Mouse (Mus musculus) MN1 (cell line): ENCODE results near the gene Pink1.

Experiments used
- DNase-seq: peaks from one replicate; pipeline ENCODE4 v3.0.0-alpha.2; 2016; ENCODE audit warnings: low spot score

Pink1 gene

GRCm38 (mm10) chr4:138326077-138326695, at the start of gene Pink1:
Gene Pink1 (minus strand): TSS chr4:138326307.
- peak; percentile 91 for DNase-seq

- no peak for DNase-seq
Observed at GRCm38 (mm10) chr4:138375117-138375516, 49.0 kb upstream of the Pink1 start.

DNA sequence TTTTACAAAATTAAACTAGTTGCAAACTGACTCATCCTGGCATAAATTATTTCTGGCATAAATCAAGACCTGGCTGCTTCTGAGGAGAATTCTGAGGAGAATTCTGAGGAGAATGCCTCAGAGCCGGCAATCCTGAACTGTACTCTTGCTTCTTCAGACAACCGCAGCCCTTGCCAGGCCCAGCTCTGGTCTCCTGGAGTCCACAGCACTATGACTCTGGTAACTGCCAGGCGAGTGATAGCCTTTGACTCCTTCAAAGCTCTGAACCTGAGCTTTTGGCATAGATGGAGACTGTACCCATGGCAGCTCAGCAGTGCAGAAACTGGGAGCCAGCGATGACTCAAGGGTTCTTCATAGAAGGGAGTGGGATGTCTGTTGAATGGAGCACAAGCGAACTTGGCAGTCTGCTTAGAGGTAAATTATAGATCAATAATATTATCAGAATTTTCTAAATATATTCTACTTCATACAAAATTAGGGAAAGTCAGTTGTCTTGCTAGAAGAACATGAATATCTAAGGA, 44.9 kb upstream of the Pink1 start:
- no peak for DNase-seq

DNA sequence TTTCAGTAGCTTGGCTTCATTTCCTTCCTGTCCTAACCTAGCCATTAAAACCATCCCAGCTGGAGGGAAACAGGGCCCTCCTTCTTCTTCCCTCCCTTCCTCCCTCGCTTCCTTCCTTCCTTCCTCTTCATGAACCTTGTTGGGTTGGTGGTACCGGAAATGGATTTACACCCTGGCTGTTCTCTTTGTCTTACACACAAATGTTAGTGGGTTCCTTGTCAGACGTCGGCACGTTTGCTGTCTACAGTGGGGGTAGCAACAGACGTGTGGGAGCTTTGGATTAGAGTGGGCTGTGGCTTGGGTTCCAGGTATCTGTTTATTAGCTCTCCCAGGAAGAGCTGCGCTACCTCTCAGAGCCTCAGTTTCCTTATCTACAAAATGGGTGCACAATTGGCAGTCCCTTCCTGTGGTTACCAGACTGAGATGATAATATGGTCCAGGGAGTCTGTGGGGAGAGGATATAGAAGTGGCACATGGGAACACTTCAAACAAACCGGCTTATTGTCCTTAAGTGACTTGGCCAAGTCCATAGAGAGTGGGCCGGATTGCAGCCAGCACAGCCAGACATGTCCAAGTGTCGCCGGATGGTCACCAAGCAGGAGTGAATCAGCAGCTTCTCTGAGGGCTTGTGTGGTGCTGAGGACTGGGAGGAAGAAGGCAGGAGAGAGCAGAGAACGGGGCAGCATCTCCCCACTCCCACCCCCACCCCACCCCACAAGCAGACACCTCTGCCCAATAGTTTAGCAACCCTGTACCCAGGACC, 42.6 kb upstream of the Pink1 start:
- no peak for DNase-seq

- DNase-seq, result peak; percentile 95
Observed at GRCm38 (mm10) chr4:138367641-138368497, 41.8 kb upstream of the Pink1 start, which contains the start of gene Cda. Gene Cda (minus strand): TSS chr4:138367992.

DNA sequence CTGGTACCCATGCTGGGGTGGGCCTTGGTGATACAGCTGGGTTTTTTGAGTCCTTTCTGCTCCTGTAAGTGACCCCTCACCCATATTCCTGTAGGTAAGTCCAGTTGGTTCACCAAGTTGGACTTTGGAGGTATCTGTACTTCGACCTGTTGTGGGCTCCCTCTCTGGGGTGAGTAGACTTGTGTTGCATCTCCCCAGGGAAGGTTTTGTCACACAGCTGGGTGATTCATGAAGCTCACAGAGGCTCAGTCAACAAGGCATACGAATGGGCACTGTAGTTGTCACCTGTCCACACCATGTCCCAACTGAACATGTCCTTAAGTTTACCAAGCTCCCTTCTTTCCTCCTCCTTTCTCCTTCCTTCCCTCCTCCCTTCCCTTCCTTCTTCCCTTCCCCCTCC, 40.5 kb upstream of the Pink1 start:
- no peak for DNase-seq

DNA sequence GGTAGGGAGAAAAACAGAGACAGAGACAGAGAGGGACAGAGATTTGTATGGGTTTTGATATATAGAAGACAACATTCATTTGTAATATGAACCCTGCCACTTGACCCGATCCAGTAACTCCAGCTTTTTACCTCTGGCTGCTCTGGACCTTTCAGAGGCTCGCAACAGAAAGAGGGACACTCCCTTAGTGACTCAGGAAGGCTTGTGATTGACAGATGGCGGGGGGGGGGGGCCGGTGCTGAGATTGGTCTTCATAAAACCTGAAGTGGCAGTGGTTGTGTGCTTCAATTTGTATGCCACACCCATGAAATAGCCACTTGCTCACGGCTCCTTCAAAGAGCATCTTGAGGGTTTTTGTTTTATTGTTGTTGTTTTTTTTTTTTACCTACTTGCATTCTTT, 37.4 kb upstream of the Pink1 start:
- DNase-seq, result no peak

DNA sequence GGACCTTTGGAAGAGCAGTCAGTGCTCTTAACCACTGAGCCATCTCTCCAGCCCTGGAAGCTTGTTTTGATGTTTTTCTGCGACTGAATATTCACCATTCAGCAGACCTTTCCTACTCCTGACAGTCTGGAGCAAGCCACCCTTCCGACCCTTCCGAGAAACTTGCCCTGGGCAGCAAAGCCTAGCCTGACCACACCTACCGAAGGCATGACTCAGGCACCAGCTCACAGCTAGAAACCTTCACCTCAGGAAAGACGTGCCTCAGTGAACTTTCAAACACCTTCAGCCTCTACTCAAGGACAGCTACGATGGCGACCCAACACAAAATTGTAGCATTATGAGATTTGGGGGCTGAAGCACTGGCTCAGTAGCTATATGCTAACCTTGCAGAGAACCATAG, 36.8 kb upstream of the Pink1 start:
- no peak for DNase-seq

DNA sequence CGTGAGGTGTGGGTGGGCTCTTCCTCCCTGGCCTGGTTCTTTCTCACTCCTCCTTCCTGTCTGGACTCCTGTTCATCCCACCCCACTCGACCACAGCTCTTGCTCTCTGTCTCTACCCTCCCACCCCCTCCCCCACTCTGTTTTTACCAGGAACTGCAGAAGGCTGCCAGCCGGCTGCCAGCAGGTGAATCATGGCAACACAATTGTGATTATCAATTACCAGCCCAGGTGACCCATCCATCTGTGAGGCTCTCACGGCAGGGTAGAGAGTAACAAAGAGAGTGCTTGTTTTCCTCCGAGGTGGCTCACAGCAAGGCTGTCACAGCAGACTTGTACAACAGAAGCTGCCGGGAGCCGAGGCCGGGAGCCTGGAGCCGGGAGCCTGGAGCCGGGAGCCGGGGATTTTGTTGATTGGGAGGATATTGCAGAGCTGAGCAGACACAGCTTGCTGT, 35.3 kb upstream of the Pink1 start:
- peak; percentile 44 for DNase-seq

- DNase-seq, result no peak
Observed at GRCm38 (mm10) chr4:138358176-138358575, 32.1 kb upstream of the Pink1 start.

GRCm38 (mm10) chr4:138356551-138356950, 30.4 kb upstream of the Pink1 start:
- DNase-seq, result no peak

DNA sequence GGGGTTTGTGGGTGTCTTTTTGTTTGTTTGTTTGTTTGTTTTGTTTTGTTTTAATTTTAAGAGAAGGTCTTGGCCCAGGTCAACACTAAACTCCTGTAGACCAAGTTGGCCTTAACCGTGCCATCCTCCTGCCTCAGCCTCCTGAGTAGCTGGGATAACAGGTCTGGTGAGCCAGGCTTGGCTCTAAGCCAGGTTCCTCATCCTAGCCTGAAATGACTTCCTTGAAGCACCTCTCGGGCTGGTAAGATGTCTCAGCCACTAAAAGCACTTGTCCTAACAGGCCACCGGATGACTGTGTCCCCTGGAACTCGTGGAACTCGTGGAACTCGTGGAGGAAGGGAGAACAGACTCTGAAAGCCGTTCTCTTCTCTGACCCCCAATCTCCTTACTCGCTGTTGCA, 30.0 kb upstream of the Pink1 start:
- DNase-seq, result no peak

DNA sequence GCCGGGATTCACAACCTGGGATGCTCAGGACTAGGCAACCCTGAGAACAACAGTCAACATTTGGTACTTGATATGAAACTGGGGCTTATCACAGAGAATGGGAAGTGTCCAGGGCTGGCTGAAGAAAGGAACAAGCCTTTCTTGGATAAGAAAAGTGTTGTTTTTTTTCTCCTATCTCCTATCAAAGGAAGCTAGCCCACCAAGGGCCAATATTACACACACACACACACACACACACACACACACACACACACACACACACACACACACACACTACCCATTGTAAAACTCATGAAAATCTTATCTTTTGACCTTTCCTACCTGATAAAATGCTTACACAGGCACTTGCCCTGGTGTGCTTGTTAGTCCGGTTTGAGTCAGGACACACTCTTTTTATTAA, 29.4 kb upstream of the Pink1 start:
- DNase-seq, result no peak

DNA sequence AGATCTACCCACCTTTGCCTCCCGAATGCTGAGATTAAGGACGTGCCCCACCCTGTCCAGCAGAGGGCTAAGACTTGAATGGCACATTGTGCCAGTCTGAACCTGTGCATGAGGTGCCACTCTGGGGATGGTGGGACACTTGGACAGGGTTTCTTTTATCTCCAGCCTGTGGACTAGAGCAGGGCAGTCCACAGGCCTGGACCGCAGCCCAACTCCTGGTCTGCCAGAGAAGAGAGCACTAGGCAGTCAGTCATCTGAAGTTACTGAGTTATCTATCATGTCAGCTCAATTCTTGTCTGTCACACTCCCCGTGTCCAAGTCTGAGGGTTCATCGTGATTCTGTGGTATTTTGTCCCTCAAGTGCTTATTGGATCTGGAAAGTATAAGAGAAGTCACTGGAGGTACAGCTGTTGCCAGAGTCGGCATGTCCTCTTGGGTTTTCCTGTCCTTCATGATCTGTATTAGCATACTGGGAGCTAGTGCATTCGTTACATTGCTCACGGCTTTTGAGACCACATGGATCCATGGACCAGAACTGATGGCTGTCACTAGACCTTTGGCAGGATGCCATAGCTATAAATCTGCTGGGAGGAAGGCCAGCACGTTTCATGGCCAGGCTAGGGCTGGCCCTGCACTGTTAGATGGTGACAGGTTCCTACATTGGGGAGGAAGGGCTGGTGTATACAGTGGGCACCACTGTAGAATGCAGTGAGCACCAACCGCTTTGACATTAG, 27.5 kb upstream of the Pink1 start:
- DNase-seq, result no peak

GRCm38 (mm10) chr4:138352692-138353091, 26.6 kb upstream of the Pink1 start:
- no peak for DNase-seq

GRCm38 (mm10) chr4:138351821-138352220, 25.7 kb upstream of the Pink1 start:
- DNase-seq, result no peak

- no peak for DNase-seq
Observed at GRCm38 (mm10) chr4:138348716-138349115, 22.6 kb upstream of the Pink1 start.

- no peak for DNase-seq
Observed at GRCm38 (mm10) chr4:138347280-138347679, 21.2 kb upstream of the Pink1 start.

DNA sequence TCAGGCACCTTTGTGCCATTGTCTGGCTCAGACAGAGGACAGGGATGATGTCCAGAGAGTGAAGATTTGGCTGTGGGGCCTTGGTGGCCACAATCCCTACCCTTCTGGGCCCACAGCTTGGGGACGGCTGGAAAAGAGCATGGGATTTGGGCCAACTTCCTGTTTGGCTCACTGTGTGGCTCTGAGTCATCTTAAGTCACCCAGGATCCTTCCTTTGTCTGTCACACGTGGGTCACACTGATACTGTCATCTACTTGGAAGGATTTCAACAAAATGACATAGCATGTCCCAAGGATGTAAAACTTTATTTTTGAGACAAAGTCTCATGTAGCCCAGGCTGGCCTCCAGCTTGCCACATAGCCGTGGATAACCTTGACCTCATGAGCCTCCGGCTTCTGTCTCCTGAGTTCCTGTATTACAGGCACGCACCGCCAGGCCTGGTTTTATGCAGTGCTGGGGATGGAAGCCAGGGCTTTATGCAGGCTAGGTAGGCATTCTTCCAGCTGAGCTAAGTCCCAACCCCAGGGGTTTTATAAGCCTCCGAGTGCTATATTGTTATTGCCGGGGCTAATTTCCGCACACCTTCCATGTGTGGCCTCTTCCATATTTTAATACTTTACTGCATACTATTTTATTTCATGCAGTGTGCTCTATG, 18.9 kb upstream of the Pink1 start:
- DNase-seq, result peak; percentile 64

GRCm38 (mm10) chr4:138343341-138343837, 17.3 kb upstream of the Pink1 start:
- DNase-seq, result peak; percentile 43

- no peak for DNase-seq
Observed at GRCm38 (mm10) chr4:138342778-138343177, 16.7 kb upstream of the Pink1 start.
